Mouse (Mus musculus) heart, embryonic 10.5 days (tissue): ENCODE results near the gene Gm45623. TPM values are rescaled to one million over a fixed set of nuclear protein-coding genes. Genes with fewer than 3 reads are reported as not detected.

ENCODE experiments used
- DNase-seq: peaks from one replicate; pipeline ENCODE4 v3.0.0-alpha.2; 2017; ENCODE audit warnings: low spot score
- H3K27ac ChIP-seq: fragments of 300-500 bp; sonication (generic); 2 replicates; pipeline ENCODE4 v1.5.1; 2016; ENCODE audit warnings: mild to moderate bottlenecking
- H3K27me3 ChIP-seq: fragments of 300-500 bp; sonication (generic); 2 replicates; pipeline ENCODE4 v1.6.1; 2016; ENCODE audit warnings: mild to moderate bottlenecking; ENCODE audit not compliant: poor library complexity, insufficient read depth, severe bottlenecking
- H3K36me3 ChIP-seq: fragments of 300-500 bp; sonication (generic); 2 replicates; pipeline ENCODE4 v1.6.1; 2016; ENCODE audit warnings: mild to moderate bottlenecking, moderate library complexity
- H3K4me1 ChIP-seq: fragments of 300-500 bp; sonication (generic); 2 replicates; pipeline ENCODE4 v1.6.1; 2016; ENCODE audit warnings: mild to moderate bottlenecking
- H3K4me3 ChIP-seq: fragments of 300-500 bp; sonication (generic); 2 replicates; pipeline ENCODE4 v1.5.1; 2016; ENCODE audit warnings: mild to moderate bottlenecking, moderate library complexity
- H3K9me3 ChIP-seq: fragments of 300-500 bp; sonication (generic); 2 replicates; pipeline ENCODE4 v1.6.1; 2016; ENCODE audit warnings: mild to moderate bottlenecking, moderate library complexity
- WGBS: fragments of 180-500 bp; shearing (Covaris S2); methylation state at CpG from one replicate; pipeline ENCODE4 v1.1.7; 2016; 5-methylcytosine and 5-hydroxymethylcytosine counted together
- polyA plus RNA-seq: library from polyadenylated mRNA; unstranded; fragments of >200 nt; fragmentation: Nextera tagmentation; extraction: Ambion mirVana; gene quantifications from 2 replicates; pipeline ENCODE4 v1.2.1, GENCODE M21; 2016

Gene Gm45623
- polyA plus RNA-seq, 1 experiment from 2014 or later = 0.49 TPM

GRCm38 (mm10) chr13:56746739-56747532, 6.7 kb downstream of the Gm45623 start:
- Histone ChIP-seq H3K4me3 (no peak overlapping the region), H3K27ac (no peak overlapping the region), H3K27me3 (peaks cover 18% of the 10 kb centered on the region), H3K9me3 (no peaks in the 10 kb centered on the region), H3K36me3 (0 out of 2 replicates have a peak, but pooled peaks cover 4% of the 10 kb centered on the region), H3K4me1 (peaks cover 11% of the 10 kb centered on the region)
- 75% methylated on average over 10 of the region's 10 CpGs for WGBS
- DNase-seq = no peak

DNA sequence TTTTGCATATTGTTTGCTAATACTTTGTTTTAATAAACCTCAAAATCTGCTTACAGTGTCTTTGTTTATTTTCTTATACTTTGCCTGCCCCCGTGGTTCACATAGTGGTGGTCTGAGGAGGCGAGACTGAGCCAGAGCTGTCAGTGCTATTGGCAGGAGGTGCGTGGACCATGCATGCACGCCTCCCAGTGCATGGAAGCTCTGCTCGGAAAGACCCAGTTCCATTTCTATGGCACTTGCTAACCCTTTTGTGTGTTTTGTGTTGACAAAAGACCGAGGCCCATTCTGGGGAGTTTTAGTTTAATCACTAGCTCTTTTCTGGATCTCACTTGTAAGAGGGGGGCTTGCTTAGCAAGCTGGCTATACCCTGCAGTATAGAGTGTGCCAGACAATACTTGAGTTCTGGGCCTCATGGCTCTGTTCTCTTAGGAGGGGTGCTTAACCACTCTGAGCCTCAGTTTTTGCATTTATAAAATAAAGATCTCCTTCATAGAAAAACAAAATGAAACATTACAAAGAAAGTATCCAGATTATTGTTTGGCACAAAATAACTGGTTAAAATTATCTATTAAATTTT, 11.2 kb downstream of the Gm45623 start:
- 83% methylated on average over 6 of the region's 6 CpGs for WGBS
- H3K4me3 ChIP-seq = no peak overlapping the region
- H3K4me1 ChIP-seq = peaks cover 8% of the 10 kb centered on the region
- no peaks in the 10 kb centered on the region for H3K27me3 ChIP-seq
- DNase-seq = peak; percentile 27
- no peak overlapping the region for H3K27ac ChIP-seq
- H3K9me3 ChIP-seq = no peaks in the 10 kb centered on the region
- H3K36me3 ChIP-seq = peaks cover 30% of the 10 kb centered on the region

- Histone ChIP-seq H3K27ac (no peak overlapping the region), H3K9me3 (no peaks in the 10 kb centered on the region), H3K27me3 (no peaks in the 10 kb centered on the region), H3K36me3 (peaks cover 37% of the 10 kb centered on the region), H3K4me1 (0 out of 2 replicates have a peak, but pooled peaks cover 4% of the 10 kb centered on the region), H3K4me3 (no peak overlapping the region)
- WGBS = 80% methylated on average over 7 of the region's 7 CpGs
- DNase-seq = peak; percentile 33
These were observed 11.9 kb downstream of the Gm45623 start for GRCm38 (mm10) chr13:56741691-56742090.

GRCm38 (mm10) chr13:56740496-56740895, 13.1 kb downstream of the Gm45623 start:
- peaks cover 47% of the 10 kb centered on the region for H3K36me3 ChIP-seq
- H3K27ac ChIP-seq = no peak overlapping the region
- H3K27me3 ChIP-seq = no peaks in the 10 kb centered on the region
- peak; percentile 63 for DNase-seq
- 85% methylated on average over 6 of the region's 6 CpGs for WGBS
- no peaks in the 10 kb centered on the region for H3K9me3 ChIP-seq
- H3K4me3 ChIP-seq = no peak overlapping the region
- H3K4me1 ChIP-seq = 0 out of 2 replicates have a peak, but pooled peaks cover 4% of the 10 kb centered on the region

DNA sequence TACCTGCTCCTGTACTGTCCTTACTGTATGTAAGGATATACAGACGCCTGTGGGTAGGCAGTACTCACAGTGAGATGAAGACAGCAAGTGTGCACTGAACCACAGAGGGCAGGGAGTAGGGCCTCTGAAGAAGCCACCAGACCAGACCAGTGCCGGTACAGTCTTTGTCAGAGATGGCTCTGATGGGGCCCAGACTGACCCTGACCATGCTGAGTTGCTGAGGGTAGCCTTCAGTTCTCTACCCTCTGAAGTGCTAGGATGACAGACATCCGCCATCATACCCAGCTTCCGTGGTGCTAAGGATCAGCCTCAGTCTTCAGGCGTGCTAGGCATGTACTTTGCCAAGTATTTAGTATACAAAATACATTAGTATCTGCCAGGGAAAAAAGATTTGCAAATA, 14.1 kb downstream of the Gm45623 start:
- DNase-seq = peak; percentile 70
- Histone ChIP-seq H3K27ac (no peak overlapping the region), H3K4me3 (no peak overlapping the region), H3K9me3 (no peaks in the 10 kb centered on the region), H3K4me1 (0 out of 2 replicates have a peak, but pooled peaks cover 4% of the 10 kb centered on the region), H3K36me3 (peaks cover 53% of the 10 kb centered on the region), H3K27me3 (no peaks in the 10 kb centered on the region)
- 90% methylated on average over 5 of the region's 5 CpGs for WGBS

DNA sequence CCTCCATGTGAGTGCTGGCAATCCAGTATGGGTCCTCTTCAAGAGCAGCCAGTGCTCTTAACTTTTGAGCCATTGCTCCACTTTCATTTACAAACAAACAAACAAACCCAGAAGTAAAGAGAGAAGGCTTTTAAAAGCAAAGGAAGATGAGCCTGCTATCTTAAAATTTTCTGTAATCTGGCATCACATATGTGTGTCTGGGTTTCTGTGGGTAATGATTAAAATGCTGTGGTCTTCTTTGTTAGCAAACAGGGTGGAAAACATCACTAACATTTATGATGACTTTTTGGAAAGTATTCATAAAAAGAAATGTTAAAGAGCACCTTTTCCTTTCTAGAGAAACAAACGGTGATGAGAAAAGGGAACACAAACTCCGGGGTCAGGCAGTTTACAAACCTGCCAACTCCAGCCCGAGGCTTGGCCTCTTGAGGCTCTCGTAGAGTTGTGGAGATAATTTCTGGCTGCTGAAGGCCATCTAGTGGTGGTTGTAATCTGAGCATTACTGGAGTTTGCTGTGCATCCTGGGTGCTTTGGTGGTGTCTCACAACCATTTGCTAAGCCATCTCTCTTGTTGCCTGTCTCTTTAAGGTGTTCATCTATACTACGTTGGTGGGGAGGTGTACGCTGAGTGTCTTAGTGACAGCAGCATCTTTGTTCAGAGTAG, 18.3 kb downstream of the Gm45623 start:
- Histone ChIP-seq H3K27me3 (no peaks in the 10 kb centered on the region), H3K9me3 (no peaks in the 10 kb centered on the region), H3K27ac (no peak overlapping the region), H3K4me3 (no peak overlapping the region), H3K36me3 (peaks cover 87% of the 10 kb centered on the region), H3K4me1 (peaks cover 14% of the 10 kb centered on the region; the same call in 1 of the 2 replicates)
- no peak for DNase-seq
- 43% methylated on average over 6 of the region's 6 CpGs for WGBS

DNA sequence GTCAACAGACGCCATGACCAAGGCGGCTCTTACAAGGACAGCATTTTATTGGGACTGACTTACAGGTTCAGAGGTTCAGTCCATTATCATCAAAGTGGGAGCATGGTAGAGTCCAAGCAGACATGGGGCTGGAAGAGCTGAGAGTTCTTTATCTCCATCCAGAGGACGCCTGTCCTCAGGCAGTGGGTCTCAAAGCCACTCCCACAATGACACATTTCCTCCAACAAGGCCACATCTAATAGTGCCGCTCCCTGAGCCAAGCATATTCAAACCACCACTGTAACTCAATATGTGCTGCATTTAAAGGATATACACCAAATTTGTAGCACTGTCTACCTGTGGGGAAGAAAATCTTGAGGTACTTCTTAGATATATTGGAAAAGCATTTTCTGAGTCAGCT, 19.0 kb downstream of the Gm45623 start:
- Histone ChIP-seq H3K4me3 (no peak overlapping the region), H3K9me3 (no peaks in the 10 kb centered on the region), H3K36me3 (peaks cover 87% of the 10 kb centered on the region), H3K4me1 (peaks cover 14% of the 10 kb centered on the region; the same call in 1 of the 2 replicates), H3K27me3 (no peaks in the 10 kb centered on the region), H3K27ac (no peak overlapping the region)
- DNase-seq = no peak
- WGBS = 56% methylated on average over 4 of the region's 4 CpGs

DNA sequence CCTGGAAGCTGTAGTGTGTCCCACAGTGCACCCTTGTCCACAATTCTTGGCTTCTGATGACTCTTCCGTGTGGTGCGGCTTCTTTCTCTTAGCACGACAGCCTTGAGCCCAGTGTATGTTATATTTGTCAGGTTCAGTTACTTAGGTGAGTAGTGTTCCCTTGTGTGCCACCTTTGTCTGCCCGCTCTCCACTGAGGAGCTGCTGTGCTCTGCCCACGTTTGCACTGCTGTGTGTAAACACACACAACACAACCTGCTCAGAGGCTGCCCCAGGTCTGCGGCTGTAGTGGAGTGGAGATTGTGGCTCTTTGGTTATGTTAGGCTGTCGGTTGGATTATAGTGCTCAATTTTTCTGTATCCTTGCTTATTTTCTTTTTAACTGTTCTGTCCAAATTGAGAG, 24.6 kb downstream of the Gm45623 start:
- Histone ChIP-seq H3K27ac (no peak overlapping the region), H3K4me3 (no peak overlapping the region), H3K4me1 (peaks cover 14% of the 10 kb centered on the region; the same call in 1 of the 2 replicates), H3K27me3 (no peaks in the 10 kb centered on the region), H3K9me3 (no peaks in the 10 kb centered on the region), H3K36me3 (peaks cover 92% of the 10 kb centered on the region)
- DNase-seq = no peak
- 96% methylated on average over 7 of the region's 7 CpGs for WGBS

DNA sequence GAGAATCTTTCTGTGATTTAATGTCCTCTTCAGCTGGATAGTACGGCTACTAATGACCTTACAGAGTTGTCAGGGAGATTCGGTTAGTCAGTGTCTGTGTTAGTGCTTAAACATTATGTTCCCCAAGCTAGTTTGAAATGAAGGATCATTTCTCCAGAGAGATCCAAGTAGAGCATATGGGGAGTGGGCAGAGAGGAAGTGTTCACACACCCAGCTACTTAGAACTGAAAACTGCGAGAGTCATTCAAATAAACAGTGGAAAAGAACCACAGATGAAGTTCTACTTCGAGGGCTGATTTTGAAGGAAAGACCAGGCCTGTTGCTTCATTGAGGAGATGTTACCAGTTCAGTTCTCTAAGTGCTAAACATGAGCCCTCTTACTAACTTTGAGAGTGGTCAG, 27.1 kb downstream of the Gm45623 start:
- DNase-seq = no peak
- peaks cover 7% of the 10 kb centered on the region; the same call in 1 of the 2 replicates for H3K4me1 ChIP-seq
- 89% methylated on average over 4 of the region's 4 CpGs for WGBS
- no peaks in the 10 kb centered on the region for H3K27me3 ChIP-seq
- H3K27ac ChIP-seq = no peak overlapping the region
- no peaks in the 10 kb centered on the region for H3K9me3 ChIP-seq
- H3K4me3 ChIP-seq = no peak overlapping the region
- H3K36me3 ChIP-seq = peaks cover 77% of the 10 kb centered on the region

DNA sequence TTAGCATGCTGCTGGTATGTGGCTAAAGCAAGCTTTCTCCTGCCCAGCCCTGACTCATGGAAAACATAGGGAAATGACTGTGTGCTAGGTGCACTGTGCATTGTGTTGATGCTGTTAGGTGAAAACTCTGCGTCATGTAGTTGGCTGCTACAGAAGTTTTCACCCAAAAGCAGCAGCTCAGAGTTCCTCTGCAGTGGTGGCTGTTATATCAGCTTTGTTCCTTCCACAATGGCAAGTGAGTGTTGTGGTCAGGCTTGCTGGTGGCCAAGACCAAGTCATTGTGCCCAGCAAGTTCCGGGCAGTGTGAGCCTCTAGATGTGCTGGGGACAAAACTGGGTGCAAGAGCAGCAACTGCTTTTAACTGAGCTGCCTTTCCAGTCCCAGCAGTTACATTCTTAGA, 41.4 kb downstream of the Gm45623 start:
- 95% methylated on average over 2 of the region's 2 CpGs for WGBS
- H3K4me1 ChIP-seq = peaks cover 19% of the 10 kb centered on the region
- H3K36me3 ChIP-seq = peaks cover 28% of the 10 kb centered on the region
- no peaks in the 10 kb centered on the region for H3K27me3 ChIP-seq
- no peak overlapping the region for H3K27ac ChIP-seq
- DNase-seq = no peak
- no peak overlapping the region for H3K4me3 ChIP-seq
- no peaks in the 10 kb centered on the region for H3K9me3 ChIP-seq

DNA sequence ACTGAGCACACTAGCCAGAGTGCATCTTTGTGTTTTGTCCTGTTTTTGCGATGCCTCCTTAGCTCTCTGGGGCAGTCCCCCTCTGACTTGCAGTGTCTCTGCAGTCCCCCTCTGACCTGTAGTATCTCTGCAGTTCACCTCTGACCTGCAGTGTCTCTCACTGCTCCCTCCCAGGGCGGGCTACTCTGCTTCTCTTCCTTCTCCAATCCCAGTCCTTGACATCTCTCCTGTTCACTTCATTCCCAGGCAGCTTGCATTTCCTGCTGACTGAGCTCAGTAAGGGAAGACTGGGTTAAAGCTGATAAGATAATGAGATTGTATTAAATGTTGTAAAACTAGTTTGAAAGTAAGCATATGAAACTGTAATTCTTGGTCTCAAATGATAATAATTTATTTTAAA, 43.0 kb downstream of the Gm45623 start:
- no peaks in the 10 kb centered on the region for H3K27me3 ChIP-seq
- peaks cover 39% of the 10 kb centered on the region for H3K36me3 ChIP-seq
- WGBS = 33% methylated on average over 2 of the region's 2 CpGs
- no peaks in the 10 kb centered on the region for H3K9me3 ChIP-seq
- no peak for DNase-seq
- H3K27ac ChIP-seq = peak overlapping the region; percentile 30; the same call in 1 of the 2 replicates
- peaks cover 25% of the 10 kb centered on the region for H3K4me1 ChIP-seq
- no peak overlapping the region for H3K4me3 ChIP-seq

- peaks cover 38% of the 10 kb centered on the region for H3K36me3 ChIP-seq
- no peaks in the 10 kb centered on the region for H3K9me3 ChIP-seq
- no peak for DNase-seq
- no peaks in the 10 kb centered on the region for H3K27me3 ChIP-seq
- 78% methylated on average over 4 of the region's 4 CpGs for WGBS
- no peak overlapping the region for H3K27ac ChIP-seq
- peaks cover 43% of the 10 kb centered on the region for H3K4me1 ChIP-seq
- no peak overlapping the region for H3K4me3 ChIP-seq
These were observed 46.0 kb downstream of the Gm45623 start for GRCm38 (mm10) chr13:56707606-56708005.

DNA sequence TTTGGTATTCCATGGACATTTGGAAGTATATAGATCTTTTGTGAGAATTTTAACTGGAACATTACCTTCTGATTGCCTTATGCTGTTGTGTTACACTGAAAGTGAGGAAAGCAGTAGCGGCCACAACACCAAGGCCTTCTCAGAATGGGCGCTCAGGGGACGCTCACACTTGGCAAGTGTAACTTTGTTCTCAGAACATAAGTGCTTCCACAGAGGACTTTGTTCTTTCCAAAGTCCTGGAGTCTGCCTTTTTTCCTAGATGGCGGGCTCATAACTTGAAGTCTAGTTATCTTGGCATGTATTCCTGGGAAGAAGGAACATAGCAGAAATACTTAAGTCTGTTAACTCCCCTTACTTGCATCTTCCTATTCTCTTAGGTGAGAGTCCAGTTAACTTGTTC, 46.5 kb downstream of the Gm45623 start:
- H3K4me1 ChIP-seq = peaks cover 48% of the 10 kb centered on the region

More for the DNA sequence above, 46.5 kb downstream of the Gm45623 start:
- Histone ChIP-seq H3K4me3 (no peak overlapping the region), H3K36me3 (peaks cover 33% of the 10 kb centered on the region), H3K27me3 (no peaks in the 10 kb centered on the region), H3K9me3 (no peaks in the 10 kb centered on the region), H3K27ac (no peak overlapping the region)
- DNase-seq = no peak
- 88% methylated on average over 4 of the region's 4 CpGs for WGBS
